ENCODE assay signal across 10 mouse cellular contexts in the genomic region with DNA sequence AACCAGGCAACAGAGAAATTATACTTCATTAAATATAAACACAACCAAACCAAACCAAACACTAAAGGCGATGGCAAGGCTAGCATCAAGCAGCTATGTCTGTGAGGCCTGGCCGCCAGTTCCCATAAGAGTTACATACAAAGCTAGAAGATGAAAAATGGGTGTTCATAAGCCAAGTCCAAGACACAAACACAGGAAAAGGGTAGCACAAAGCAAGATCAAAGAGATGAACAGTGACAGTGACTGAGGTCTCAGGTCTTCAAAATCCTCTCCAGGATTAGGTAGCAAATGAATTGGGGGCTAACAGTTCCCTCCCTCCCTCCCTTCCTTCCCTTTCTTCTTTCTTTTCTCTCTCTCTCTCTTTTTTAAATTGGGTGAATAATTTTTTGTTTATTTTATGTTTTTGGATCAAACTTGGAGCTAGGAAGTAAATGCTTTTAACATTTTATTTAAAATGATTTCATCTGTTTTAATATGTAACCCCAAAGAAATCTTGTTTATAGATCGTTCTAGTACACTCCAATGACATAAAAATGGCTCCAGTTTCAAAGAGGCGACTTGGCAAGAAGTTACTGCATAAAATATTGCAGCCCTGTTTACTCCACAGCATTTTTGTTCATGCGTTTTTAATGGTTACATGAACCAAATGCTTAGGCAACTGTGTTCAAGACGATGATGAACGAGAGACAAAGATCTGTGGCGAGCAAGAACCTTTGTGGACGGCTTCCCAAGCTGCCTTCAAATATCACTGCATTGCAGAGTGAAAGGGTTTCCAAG.
DNase-seq lines count a peak whose midpoint lies in the region; ATAC-seq and TF ChIP-seq lines count a peak whose summit lies in the region.
"Had no signal": no experiment of that assay in that cellular context is flagged by ENCODE, and none has a peak within 500 bp of the region (broad histone marks: within the 10 kb centered on the region; RNA-seq: fewer than 3 reads in every experiment).

No protein-coding gene starts in this region.

- H3K4me3 ChIP-seq in kidney, embryonic 15.5 days (replicated peaks), result no peak overlapping the region
- no peak overlapping the region for H3K4me3 ChIP-seq in forebrain, embryonic 12.5 days (replicated peaks)
- H3K4me3 ChIP-seq in kidney, postnatal 0 days (replicated peaks; ENCODE audit: low read depth, low read length), result no peak overlapping the region
- no peak overlapping the region for H3K4me3 ChIP-seq in midbrain, embryonic 13.5 days (replicated peaks)
- H3K4me3 ChIP-seq: embryonic facial prominence, embryonic 13.5 days had no signal

- no peak for DNase-seq in kidney, adult 8-10 months
- DNase-seq in kidney, postnatal 0 days (ENCODE audit: low spot score), result peak; percentile 91
- DNase-seq in liver, result no peak
- DNase-seq in spleen, postnatal 10 days (ENCODE audit: low spot score in 2 of 2), result no peak
- DNase-seq: thymus, postnatal 14 days had no signal

- no peaks in the 10 kb centered on the region for H3K4me1 ChIP-seq in kidney, embryonic 15.5 days
- peaks cover 18% of the 10 kb centered on the region; the same call in 1 of the 2 replicates for H3K4me1 ChIP-seq in forebrain, embryonic 12.5 days
- 0 out of 2 replicates have a peak, but pooled peaks cover 5% of the 10 kb centered on the region for H3K4me1 ChIP-seq in kidney, postnatal 0 days (replicated peaks; ENCODE audit: insufficient read depth, low read length)
- H3K4me1 ChIP-seq in midbrain, embryonic 13.5 days (replicated peaks), result peaks cover 20% of the 10 kb centered on the region

- H3K36me3 ChIP-seq in kidney, embryonic 15.5 days, result no peaks in the 10 kb centered on the region
- no peaks in the 10 kb centered on the region for H3K36me3 ChIP-seq in forebrain, embryonic 12.5 days (replicated peaks)
- H3K36me3 ChIP-seq in kidney, postnatal 0 days (ENCODE audit: insufficient read depth, low read length), result no peaks in the 10 kb centered on the region
- no peaks in the 10 kb centered on the region for H3K36me3 ChIP-seq in midbrain, embryonic 13.5 days
- H3K36me3 ChIP-seq: embryonic facial prominence, embryonic 13.5 days had no signal

- WGBS in kidney, embryonic 15.5 days, result 66% methylated on average over 9 of the region's 9 CpGs
- WGBS in forebrain, embryonic 12.5 days, result 90% methylated on average over 9 of the region's 9 CpGs
- 61% methylated on average over 9 of the region's 9 CpGs for WGBS in kidney, postnatal 0 days
- 86% methylated on average over 9 of the region's 9 CpGs for WGBS in midbrain, embryonic 13.5 days

- no peaks in the 10 kb centered on the region for H3K9me3 ChIP-seq in kidney, embryonic 15.5 days (replicated peaks)
- H3K9me3 ChIP-seq in forebrain, embryonic 12.5 days, result no peaks in the 10 kb centered on the region
- no peaks in the 10 kb centered on the region for H3K9me3 ChIP-seq in kidney, postnatal 0 days (replicated peaks; ENCODE audit: low read length)
- H3K9me3 ChIP-seq in midbrain, embryonic 13.5 days, result no peaks in the 10 kb centered on the region
- H3K9me3 ChIP-seq: embryonic facial prominence, embryonic 13.5 days had no signal

- no peak for TF ChIP-seq CTCF in kidney, postnatal 0 days (IDR thresholded peaks at IDR 0.05; ENCODE audit: low read depth)

- H3K4me2 ChIP-seq in kidney, embryonic 15.5 days, result no peak overlapping the region
- H3K4me2 ChIP-seq in forebrain, embryonic 12.5 days, result no peak overlapping the region
- H3K4me2 ChIP-seq in kidney, postnatal 0 days (ENCODE audit: low read length), result no peak overlapping the region
- H3K4me2 ChIP-seq in midbrain, embryonic 13.5 days (replicated peaks), result no peak overlapping the region
- H3K4me2 ChIP-seq: embryonic facial prominence, embryonic 13.5 days had no signal

- peak overlapping the region; percentile 86 for H3K27ac ChIP-seq in kidney, embryonic 15.5 days
- peak overlapping the region; percentile 60 for H3K27ac ChIP-seq in forebrain, embryonic 12.5 days
- H3K27ac ChIP-seq in kidney, postnatal 0 days, result peak overlapping the region; percentile 84
- peak overlapping the region; percentile 42; the same call in 1 of the 2 replicates for H3K27ac ChIP-seq in midbrain, embryonic 13.5 days

- no peaks in the 10 kb centered on the region for H3K27me3 ChIP-seq in kidney, embryonic 15.5 days
- H3K27me3 ChIP-seq in forebrain, embryonic 12.5 days, result 0 out of 2 replicates have a peak, but pooled peaks cover 2% of the 10 kb centered on the region
- H3K27me3 ChIP-seq in kidney, postnatal 0 days (ENCODE audit: insufficient read depth, low read length), result no peaks in the 10 kb centered on the region
- peaks cover 4% of the 10 kb centered on the region; the same call in 1 of the 2 replicates for H3K27me3 ChIP-seq in midbrain, embryonic 13.5 days
- H3K27me3 ChIP-seq: embryonic facial prominence, embryonic 13.5 days had no signal

- no peak overlapping the region for H3K9ac ChIP-seq in kidney, embryonic 15.5 days
- H3K9ac ChIP-seq in forebrain, embryonic 12.5 days, result no peak overlapping the region
- H3K9ac ChIP-seq in kidney, postnatal 0 days (ENCODE audit: low read depth, low read length), result no peak overlapping the region
- H3K9ac ChIP-seq in midbrain, embryonic 13.5 days (replicated peaks), result no peak overlapping the region
- H3K9ac ChIP-seq: embryonic facial prominence, embryonic 13.5 days had no signal

- peak; percentile 80 for ATAC-seq in kidney, embryonic 15.5 days (replicated peaks; ENCODE audit: low FRiP score)
- ATAC-seq in forebrain, embryonic 12.5 days (ENCODE audit: low FRiP score), result peak; percentile 22; the same call in 1 of the 2 replicates
- ATAC-seq in kidney, postnatal 0 days (replicated peaks; ENCODE audit: low FRiP score, low read depth), result no peak; the same call in 1 of the 2 replicates
- peak; percentile 35; the same call in 1 of the 2 replicates for ATAC-seq in midbrain, embryonic 13.5 days
- no peak for ATAC-seq in megakaryocyte progenitor cell, adult 5-6 weeks (replicated peaks; ENCODE audit: poor library complexity)

Comparison
In these comparisons a context has a peak if more than half of its experiments do, and no peak if none do; other contexts are left out.
1. ATAC-seq: peak in kidney, embryonic 15.5 days (single experiment), forebrain, embryonic 12.5 days (single experiment) and midbrain, embryonic 13.5 days (single experiment); none in kidney, postnatal 0 days (single experiment) and megakaryocyte progenitor cell, adult 5-6 weeks (single experiment).
2. Peak in every context shown above with its lines, with median percentiles within 50 percentile points of each other: H3K27ac ChIP-seq.